Mouse (Mus musculus) ES-Bruce4 (cell line): Measurements from ENCODE around the gene Lipm. TPM values are rescaled to one million over a fixed set of nuclear protein-coding genes. Genes with fewer than 3 reads are reported as not detected.

Experiments used
- H3K27ac ChIP-seq: 2 replicates; pipeline ENCODE4 v1.5.1; 2012; ENCODE audit warnings: low read length, inconsistent platforms; ENCODE audit not compliant: insufficient read depth
- H3K27me3 ChIP-seq: 2 replicates; pipeline ENCODE4 v1.6.1; 2012; ENCODE audit warnings: mild to moderate bottlenecking, low read length, inconsistent platforms; ENCODE audit not compliant: control insufficient read depth, poor library complexity, insufficient read depth, severe bottlenecking
- H3K36me3 ChIP-seq: 2 replicates; pipeline ENCODE4 v1.6.1; 2012; ENCODE audit warnings: inconsistent platforms, mild to moderate bottlenecking, low read length, moderate library complexity; ENCODE audit not compliant: control insufficient read depth, poor library complexity, insufficient read depth, severe bottlenecking
- H3K4me1 ChIP-seq: one replicate; pipeline ENCODE4 v1.8.1; 2011; ENCODE audit warnings: low read length; ENCODE audit not compliant: control insufficient read depth, insufficient read depth
- H3K4me3 ChIP-seq: 2 replicates; pipeline ENCODE4 v1.5.1; 2011; ENCODE audit warnings: low read depth, mild to moderate bottlenecking, low read length
- H3K9ac ChIP-seq: 2 replicates; pipeline ENCODE4 v1.6.1; 2012; ENCODE audit warnings: low read depth, mild to moderate bottlenecking, inconsistent platforms; ENCODE audit not compliant: poor library complexity, severe bottlenecking
- H3K9me3 ChIP-seq: replicated peaks from 2 replicates; pipeline ENCODE4 v1.6.1; 2012; ENCODE audit warnings: mild to moderate bottlenecking, low read length, inconsistent platforms; ENCODE audit not compliant: control insufficient read depth, poor library complexity, insufficient read depth, severe bottlenecking
- CTCF ChIP-seq: IDR thresholded peaks from one replicate; pipeline ENCODE4 v1.8.1; 2011; ENCODE audit warnings: low read depth, low read length
- EP300 ChIP-seq: IDR thresholded peaks from 2 replicates; pipeline ENCODE4 v1.6.1; 2011; ENCODE audit warnings: low read depth, low read length; ENCODE audit not compliant: insufficient read depth
- POLR2A ChIP-seq: IDR thresholded peaks from one replicate; pipeline ENCODE4 v1.8.1; 2011; ENCODE audit warnings: low read length; ENCODE audit not compliant: insufficient read depth
- polyA plus RNA-seq: library from polyadenylated mRNA; stranded (reverse); fragments of >200 nt; gene quantifications from 2 replicates; pipeline ENCODE4 v1.2.4, GENCODE M21; 2011; ENCODE audit warnings: low read depth; ENCODE audit not compliant: missing spikeins, insufficient read depth, insufficient read length

Lipm gene
- polyA plus RNA-seq, 1 experiment, result not detected

GRCm38 (mm10) chr19:34119653-34120052 lies 18.9 kb downstream of the Lipm start:
- H3K27me3 ChIP-seq, result no peaks in the 10 kb centered on the region
- no peak overlapping the region for H3K4me3 ChIP-seq
- no peak for TF ChIP-seq CTCF
- TF ChIP-seq EP300, result no peak
- TF ChIP-seq POLR2A, result no peak
- H3K27ac ChIP-seq, result no peak overlapping the region
- no peak overlapping the region for H3K9ac ChIP-seq
- H3K9me3 ChIP-seq, result no peaks in the 10 kb centered on the region
- H3K4me1 ChIP-seq, result no peaks in the 10 kb centered on the region
- no peaks in the 10 kb centered on the region for H3K36me3 ChIP-seq

DNA sequence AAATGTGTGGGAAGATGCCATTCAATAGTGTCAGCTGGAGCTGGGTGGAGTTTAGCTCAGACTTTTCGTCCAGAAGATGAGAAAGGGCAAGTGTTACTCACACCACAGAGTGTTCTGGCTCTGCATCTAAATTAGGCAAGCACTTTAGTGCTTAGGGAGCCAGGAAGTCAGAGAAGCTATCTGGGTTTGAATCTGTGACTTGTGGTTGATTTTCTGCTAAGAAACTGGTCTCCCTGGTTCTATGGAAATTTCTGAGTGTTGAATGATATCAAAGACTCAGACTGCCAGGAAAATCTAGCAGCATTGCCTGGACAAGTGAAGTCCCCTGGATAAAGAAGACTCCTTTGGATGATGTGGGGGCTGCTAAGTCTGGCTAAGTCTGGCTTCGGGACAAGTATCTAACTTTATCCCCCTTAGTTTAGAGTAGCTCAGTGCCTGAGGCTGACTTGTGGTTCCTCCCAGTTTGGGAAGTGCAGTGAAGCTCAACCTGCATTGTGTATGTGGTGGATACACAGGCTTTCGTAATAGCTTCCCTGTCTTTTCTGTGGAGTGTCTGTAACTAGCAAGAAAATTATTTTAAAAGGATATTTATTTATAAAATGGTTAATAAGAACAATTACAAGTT lies 19.5 kb downstream of the Lipm start:
- Histone ChIP-seq H3K9ac (no peak overlapping the region), H3K36me3 (no peaks in the 10 kb centered on the region), H3K27ac (no peak overlapping the region), H3K4me1 (no peaks in the 10 kb centered on the region), H3K9me3 (no peaks in the 10 kb centered on the region), H3K27me3 (no peaks in the 10 kb centered on the region), H3K4me3 (no peak overlapping the region)
- no peak for TF ChIP-seq POLR2A
- no peak for TF ChIP-seq CTCF
- TF ChIP-seq EP300, result no peak

GRCm38 (mm10) chr19:34138720-34139430 lies 38.1 kb downstream of the Lipm start:
- no peak overlapping the region for H3K27ac ChIP-seq
- H3K4me3 ChIP-seq, result no peak overlapping the region
- H3K4me1 ChIP-seq, result no peaks in the 10 kb centered on the region
- H3K9ac ChIP-seq, result no peak overlapping the region
- TF ChIP-seq EP300, result no peak
- TF ChIP-seq POLR2A, result no peak
- no peak for TF ChIP-seq CTCF
- no peaks in the 10 kb centered on the region for H3K27me3 ChIP-seq
- H3K9me3 ChIP-seq, result peaks cover 10% of the 10 kb centered on the region
- no peaks in the 10 kb centered on the region for H3K36me3 ChIP-seq

GRCm38 (mm10) chr19:34139431-34140046 lies 38.8 kb downstream of the Lipm start:
- Histone ChIP-seq H3K36me3 (no peaks in the 10 kb centered on the region), H3K27ac (no peak overlapping the region), H3K4me1 (no peaks in the 10 kb centered on the region), H3K27me3 (no peaks in the 10 kb centered on the region), H3K9me3 (peaks cover 10% of the 10 kb centered on the region), H3K4me3 (no peak overlapping the region), H3K9ac (no peak overlapping the region)
- TF ChIP-seq POLR2A (no peak), EP300 (no peak), CTCF (no peak)

- Histone ChIP-seq H3K4me3 (no peak overlapping the region), H3K4me1 (no peaks in the 10 kb centered on the region), H3K9ac (no peak overlapping the region), H3K27me3 (no peaks in the 10 kb centered on the region), H3K36me3 (no peaks in the 10 kb centered on the region), H3K27ac (no peak overlapping the region), H3K9me3 (no peaks in the 10 kb centered on the region)
- no peak for TF ChIP-seq CTCF
- TF ChIP-seq POLR2A, result no peak
- no peak for TF ChIP-seq EP300
Observed at GRCm38 (mm10) chr19:34148421-34148820, 47.7 kb downstream of the Lipm start.

DNA sequence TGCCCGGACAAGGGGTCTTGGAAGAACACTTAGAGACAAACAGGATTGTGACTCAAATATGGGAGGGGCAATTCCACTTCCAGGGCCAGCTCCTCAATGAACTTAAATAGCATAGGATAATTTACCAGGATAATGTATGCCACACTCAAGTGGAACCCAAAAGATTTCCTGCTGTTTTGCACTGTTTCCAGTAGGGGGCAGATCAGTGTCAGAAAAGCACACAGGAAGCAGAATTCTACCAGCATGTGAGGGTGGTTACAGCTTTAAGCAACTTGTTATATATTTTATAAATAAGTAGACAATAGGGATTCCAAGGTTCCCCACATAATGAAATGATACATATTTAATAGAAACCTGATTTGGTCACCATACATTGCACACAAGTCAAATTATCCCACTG lies 51.2 kb downstream of the Lipm start:
- H3K4me3 ChIP-seq, result no peak overlapping the region
- H3K9me3 ChIP-seq, result no peaks in the 10 kb centered on the region
- H3K9ac ChIP-seq, result no peak overlapping the region
- no peaks in the 10 kb centered on the region for H3K27me3 ChIP-seq
- H3K36me3 ChIP-seq, result no peaks in the 10 kb centered on the region
- TF ChIP-seq CTCF, result no peak
- no peak for TF ChIP-seq POLR2A
- no peak for TF ChIP-seq EP300
- H3K4me1 ChIP-seq, result no peaks in the 10 kb centered on the region
- H3K27ac ChIP-seq, result no peak overlapping the region
